Mouse (Mus musculus) megakaryocyte, adult 5-6 weeks (primary cell): Measurements from ENCODE around the gene Mrnip. TPM values are rescaled to one million over a fixed set of nuclear protein-coding genes. Genes with fewer than 3 reads are reported as not detected.

Experiments used
- ATAC-seq: 2 replicates; pipeline ENCODE4 v1.8.0; 2016; ENCODE audit warnings: mild to moderate bottlenecking, inconsistent platforms; ENCODE audit not compliant: poor library complexity, severe bottlenecking
- total RNA-seq, 2 experiments: library from RNA; stranded (forward) in 1 of 2; stranded (reverse) in 1 of 2; fragments of 153-499, 151-499 nt in 1 of 2; fragments of 221-1000, 200-1000 nt in 1 of 2; gene quantifications; 2 replicates each; pipeline versions ENCODE4 v1.2.3 to v1.2.4; 2015 to 2017

Gene Mrnip
- total RNA-seq, 2 experiments from 2014 or later = 7.5 to 7.6 TPM

- ATAC-seq = peak; percentile 48
Observed at GRCm38 (mm10) chr11:50223783-50224662, 49.8 kb downstream of the Mrnip start.

- ATAC-seq = peak; percentile 47
Observed at GRCm38 (mm10) chr11:50224671-50225530, 50.7 kb downstream of the Mrnip start.

GRCm38 (mm10) chr11:50225611-50226378 is 51.6 kb downstream of the Mrnip start:
- ATAC-seq = 0 out of 2 replicates have a peak, but pooled peaks have one; percentile 9

- ATAC-seq = no peak
Observed at GRCm38 (mm10) chr11:50226406-50226805, 52.2 kb downstream of the Mrnip start.

- no peak for ATAC-seq
Observed at GRCm38 (mm10) chr11:50227226-50227625, 53.0 kb downstream of the Mrnip start.

GRCm38 (mm10) chr11:50227736-50228135 is 53.5 kb downstream of the Mrnip start:
- ATAC-seq = no peak

- ATAC-seq = no peak
Observed at GRCm38 (mm10) chr11:50228772-50229171, 54.5 kb downstream of the Mrnip start.

- peak; percentile 55 for ATAC-seq
Observed at GRCm38 (mm10) chr11:50229252-50229910, 55.1 kb downstream of the Mrnip start.

- no peak for ATAC-seq
Observed at GRCm38 (mm10) chr11:50230481-50231304, 56.4 kb downstream of the Mrnip start.

- peak; percentile 50 for ATAC-seq
Observed at GRCm38 (mm10) chr11:50231411-50231810, 57.2 kb downstream of the Mrnip start.

- no peak for ATAC-seq
Observed at GRCm38 (mm10) chr11:50233022-50233421, 58.8 kb downstream of the Mrnip start.

- no peak for ATAC-seq
Observed at GRCm38 (mm10) chr11:50233993-50234392, 59.7 kb downstream of the Mrnip start.

- ATAC-seq = no peak
Observed at GRCm38 (mm10) chr11:50234606-50235005, 60.4 kb downstream of the Mrnip start.

- ATAC-seq = peak; percentile 81
Observed at GRCm38 (mm10) chr11:50236540-50236936, 62.3 kb downstream of the Mrnip start.

GRCm38 (mm10) chr11:50236937-50237835 is 62.9 kb downstream of the Mrnip start:
- no peak for ATAC-seq

- ATAC-seq = peak; percentile 43
Observed at GRCm38 (mm10) chr11:50238324-50238723, 64.1 kb downstream of the Mrnip start, which contains the start of gene Ltc4s. Gene Ltc4s, minus strand, starts transcription at chr11:50238616.

GRCm38 (mm10) chr11:50238821-50239791 is 64.9 kb downstream of the Mrnip start:
- peak; percentile 32 for ATAC-seq
